In genomic region chr13:9983293-9983692, GRCm38 (mm10) we compare ENCODE assay signal across 28 mouse cellular contexts.
DNase-seq lines count a peak whose midpoint lies in the region; ATAC-seq and TF ChIP-seq lines count a peak whose summit lies in the region.
"Had no signal": no experiment of that assay in that cellular context is flagged by ENCODE, and none has a peak within 500 bp of the region (broad histone marks: within the 10 kb centered on the region; RNA-seq: fewer than 3 reads in every experiment).

No protein-coding gene starts in this region.

- no peak overlapping the region for H3K4me3 ChIP-seq in intestine, embryonic 14.5 days (ENCODE audit: low read depth, low read length)
- no peak overlapping the region for H3K4me3 ChIP-seq in intestine, postnatal 0 days (ENCODE audit: low read depth, low read length)
- no peak overlapping the region for H3K4me3 ChIP-seq in CH12.LX (replicated peaks in 1 of 3; ENCODE audit: low read depth in 2 of 3, low read length in 2 of 3, poor library complexity in 1 of 3)
- H3K4me3 ChIP-seq: embryonic facial prominence, embryonic 12.5 days; erythroblast, embryonic 14.5 days; forebrain, embryonic 12.5 days; forebrain, embryonic 15.5 days; heart, embryonic 12.5 days; heart, embryonic 15.5 days; hindbrain, embryonic 10.5 days; hindbrain, embryonic 13.5 days had no signal

- in situ Hi-C loops in CH12.LX (cut with MboI; ENCODE audit: low pct_ligation_motif_present, low pct_unique_long_range_greater_than_20kb, low sequenced_read_pairs), result no loop called here

- TF ChIP-seq POLR2A in CH12.LX (IDR thresholded peaks at IDR 0.05; ENCODE audit: low read depth, low read length), result no peak

- TF ChIP-seq RAD21 in CH12.LX (IDR thresholded peaks at IDR 0.05; ENCODE audit: low read depth, low read length), result no peak

- no peak for TF ChIP-seq EP300 in CH12.LX (IDR thresholded peaks at IDR 0.05; ENCODE audit: low read length)

- H3K9ac ChIP-seq in intestine, embryonic 14.5 days (ENCODE audit: low read length), result no peak overlapping the region
- no peak overlapping the region for H3K9ac ChIP-seq in intestine, postnatal 0 days (ENCODE audit: low read depth, low read length)
- H3K9ac ChIP-seq in CH12.LX (ENCODE audit: insufficient read depth, low read depth), result no peak overlapping the region
- H3K9ac ChIP-seq: embryonic facial prominence, embryonic 12.5 days; forebrain, embryonic 12.5 days; forebrain, embryonic 15.5 days; heart, embryonic 12.5 days; heart, embryonic 15.5 days; hindbrain, embryonic 13.5 days had no signal

- H3K27me3 ChIP-seq in intestine, embryonic 14.5 days (replicated peaks; ENCODE audit: control insufficient read depth, insufficient read depth, low read length), result no peaks in the 10 kb centered on the region
- no peaks in the 10 kb centered on the region for H3K27me3 ChIP-seq in intestine, postnatal 0 days (replicated peaks; ENCODE audit: control insufficient read depth, insufficient read depth, low read length)
- no peaks in the 10 kb centered on the region for H3K27me3 ChIP-seq in CH12.LX (replicated peaks)
- H3K27me3 ChIP-seq: embryonic facial prominence, embryonic 12.5 days; forebrain, embryonic 12.5 days; forebrain, embryonic 15.5 days; heart, embryonic 12.5 days; heart, embryonic 15.5 days; hindbrain, embryonic 13.5 days; Patski had no signal

- DNase-seq in intestine, embryonic 14.5 days (ENCODE audit: low spot score), result no peak
- DNase-seq in CH12.LX (ENCODE audit: extremely low read depth), result peak; percentile 48
- DNase-seq in cerebellum, adult 18-20 months, result no peak
- no peak for DNase-seq in right cerebral cortex, adult 2 months (ENCODE audit: low spot score in 2 of 2)
- DNase-seq: adrenal gland, postnatal 10 days; adrenal gland, postnatal 36 days; cerebellum, adult 11 months; cerebellum, adult 8-10 months; cerebellum, postnatal 10 days; cerebellum, postnatal 36 days; gastrocnemius, postnatal 25 days; heart, adult 18-20 months; heart, postnatal 10 days; heart, postnatal 36 days had no signal

- H3K9me3 ChIP-seq in intestine, embryonic 14.5 days (ENCODE audit: control insufficient read depth, low read length), result no peaks in the 10 kb centered on the region
- no peaks in the 10 kb centered on the region for H3K9me3 ChIP-seq in intestine, postnatal 0 days (ENCODE audit: control insufficient read depth)
- no peaks in the 10 kb centered on the region for H3K9me3 ChIP-seq in CH12.LX (replicated peaks; ENCODE audit: low read length)
- H3K9me3 ChIP-seq: embryonic facial prominence, embryonic 12.5 days; forebrain, embryonic 12.5 days; forebrain, embryonic 15.5 days; heart, embryonic 12.5 days; heart, embryonic 15.5 days; hindbrain, embryonic 10.5 days; hindbrain, embryonic 13.5 days had no signal

- TF ChIP-seq CTCF in intestine, postnatal 0 days (IDR thresholded peaks at IDR 0.05; ENCODE audit: low read depth), result no peak
- TF ChIP-seq CTCF in CH12.LX (conservative IDR thresholded peaks at IDR 0.05 in 1 of 2, IDR thresholded peaks at IDR 0.05 in 1 of 2; ENCODE audit: low read depth in 2 of 2, low read length in 2 of 2), result no peak

- dilution Hi-C loops in CH12.LX (cut with MboI; ENCODE audit: extremely low pct_ligation_motif_present, extremely low pct_unique_long_range_greater_than_20kb, low sequenced_read_pairs), result no loop called here

- no peak overlapping the region for H3K4me2 ChIP-seq in intestine, embryonic 14.5 days (ENCODE audit: low read length)
- no peak overlapping the region for H3K4me2 ChIP-seq in intestine, postnatal 0 days (replicated peaks; ENCODE audit: low read depth)
- H3K4me2 ChIP-seq in CH12.LX (ENCODE audit: insufficient read depth, low read depth, poor library complexity, severe bottlenecking), result 0 out of 2 replicates have a peak overlapping the region, but pooled peaks have one; percentile 24
- H3K4me2 ChIP-seq: embryonic facial prominence, embryonic 12.5 days; forebrain, embryonic 12.5 days; forebrain, embryonic 15.5 days; heart, embryonic 12.5 days; heart, embryonic 15.5 days; hindbrain, embryonic 13.5 days had no signal

- H3K27ac ChIP-seq in intestine, embryonic 14.5 days (ENCODE audit: low read depth), result no peak overlapping the region; the same call in 1 of the 2 replicates
- no peak overlapping the region for H3K27ac ChIP-seq in intestine, postnatal 0 days (ENCODE audit: low read depth, low read length)
- H3K27ac ChIP-seq in CH12.LX (ENCODE audit: insufficient read depth, low read depth), result no peak overlapping the region
- H3K27ac ChIP-seq: embryonic facial prominence, embryonic 12.5 days; forebrain, embryonic 12.5 days; forebrain, embryonic 15.5 days; heart, embryonic 15.5 days; hindbrain, embryonic 10.5 days; hindbrain, embryonic 13.5 days had no signal

- no peaks in the 10 kb centered on the region for H3K36me3 ChIP-seq in intestine, embryonic 14.5 days (ENCODE audit: control insufficient read depth, insufficient read depth, low read length)
- H3K36me3 ChIP-seq in intestine, postnatal 0 days (ENCODE audit: control insufficient read depth, insufficient read depth), result no peaks in the 10 kb centered on the region
- no peaks in the 10 kb centered on the region for H3K36me3 ChIP-seq in CH12.LX (replicated peaks in 1 of 2; ENCODE audit: control insufficient read depth in 1 of 2, insufficient read depth in 1 of 2, low read length in 1 of 2)
- H3K36me3 ChIP-seq: embryonic facial prominence, embryonic 12.5 days; forebrain, embryonic 12.5 days; forebrain, embryonic 15.5 days; heart, embryonic 12.5 days; heart, embryonic 15.5 days; hindbrain, embryonic 10.5 days; hindbrain, embryonic 13.5 days had no signal

- no peaks in the 10 kb centered on the region for H3K4me1 ChIP-seq in intestine, embryonic 14.5 days (replicated peaks; ENCODE audit: control insufficient read depth, insufficient read depth, low read length)
- no peaks in the 10 kb centered on the region for H3K4me1 ChIP-seq in intestine, postnatal 0 days (replicated peaks; ENCODE audit: control insufficient read depth, insufficient read depth, low read length)
- peaks cover 0 to 8% of the 10 kb centered on the region in 2 experiments; a peak in 2 of 4 replicates for H3K4me1 ChIP-seq in CH12.LX (ENCODE audit: control insufficient read depth in 1 of 2, insufficient read depth in 2 of 2)
- H3K4me1 ChIP-seq: embryonic facial prominence, embryonic 12.5 days; forebrain, embryonic 12.5 days; forebrain, embryonic 15.5 days; hindbrain, embryonic 10.5 days; hindbrain, embryonic 13.5 days had no signal

- H3K79me2 ChIP-seq in CH12.LX (replicated peaks; ENCODE audit: control insufficient read depth, extremely low read depth, insufficient read depth, poor library complexity, severe bottlenecking), result no peaks in the 10 kb centered on the region

- 0 out of 2 replicates have a peak, but pooled peaks have one; percentile 58 for ATAC-seq in intestine, embryonic 14.5 days (replicated peaks; ENCODE audit: low FRiP score, low TSS enrichment, low read depth)
- ATAC-seq in intestine, postnatal 0 days, result no peak
- 0 out of 2 replicates have a peak, but pooled peaks have one; percentile 24 for ATAC-seq in common myeloid progenitor, adult 5-6 weeks (replicated peaks; ENCODE audit: low read depth, poor library complexity, severe bottlenecking)
- ATAC-seq: CD4-positive, CD25-positive, alpha-beta regulatory T cell, adult 4 months; forebrain, embryonic 15.5 days; hindbrain, embryonic 16.5 days; intestine, embryonic 16.5 days; Patski had no signal

- WGBS in intestine, embryonic 14.5 days, result 50% methylated on average over 2 of the region's 2 CpGs
- WGBS in intestine, postnatal 0 days, result 76% methylated on average over 2 of the region's 2 CpGs

TF ChIP-seq in CH12.LX, 34 proteins besides CTCF, POLR2A, EP300 and RAD21:
- TF ChIP-seq JUN (IDR thresholded peaks at IDR 0.05; ENCODE audit: insufficient read depth, low read depth, low read length) (peak; percentile 60; the same call in 1 of the 2 replicates), MEF2A (IDR thresholded peaks at IDR 0.05; ENCODE audit: borderline replicate concordance, low read depth, low read length) (no peak), MYC (IDR thresholded peaks at IDR 0.05; ENCODE audit: low read depth, low read length) (no peak), CHD2 (IDR thresholded peaks at IDR 0.05; ENCODE audit: low read length) (no peak), USF2 (conservative IDR thresholded peaks at IDR 0.05; ENCODE audit: low read depth, low read length) (no peak), SIN3A (IDR thresholded peaks at IDR 0.05; ENCODE audit: low read length) (no peak), MAFK (IDR thresholded peaks at IDR 0.05; ENCODE audit: insufficient replicate concordance, low read length) (peak; percentile 85), E2F4 (IDR thresholded peaks at IDR 0.05; ENCODE audit: insufficient replicate concordance, low read depth, low read length) (no peak), JUND (conservative IDR thresholded peaks at IDR 0.05; ENCODE audit: low read depth, low read length) (peak; percentile 83), MAZ (IDR thresholded peaks at IDR 0.05; ENCODE audit: low read depth, low read length) (no peak), ZNF384 (IDR thresholded peaks at IDR 0.05; ENCODE audit: low read depth, low read length) (no peak)
